Mouse (Mus musculus): ENCODE results near the gene Cyb561d2. TPM values are rescaled to one million over a fixed set of nuclear protein-coding genes. Genes with fewer than 3 reads are reported as not detected.
A peak's percentile ranks its signal among the peaks of the same experiment; 100 is the strongest.

Cyb561d2 gene
- polyA plus RNA-seq, 1 experiment from 2014 or later = 25.1 TPM

DNA sequence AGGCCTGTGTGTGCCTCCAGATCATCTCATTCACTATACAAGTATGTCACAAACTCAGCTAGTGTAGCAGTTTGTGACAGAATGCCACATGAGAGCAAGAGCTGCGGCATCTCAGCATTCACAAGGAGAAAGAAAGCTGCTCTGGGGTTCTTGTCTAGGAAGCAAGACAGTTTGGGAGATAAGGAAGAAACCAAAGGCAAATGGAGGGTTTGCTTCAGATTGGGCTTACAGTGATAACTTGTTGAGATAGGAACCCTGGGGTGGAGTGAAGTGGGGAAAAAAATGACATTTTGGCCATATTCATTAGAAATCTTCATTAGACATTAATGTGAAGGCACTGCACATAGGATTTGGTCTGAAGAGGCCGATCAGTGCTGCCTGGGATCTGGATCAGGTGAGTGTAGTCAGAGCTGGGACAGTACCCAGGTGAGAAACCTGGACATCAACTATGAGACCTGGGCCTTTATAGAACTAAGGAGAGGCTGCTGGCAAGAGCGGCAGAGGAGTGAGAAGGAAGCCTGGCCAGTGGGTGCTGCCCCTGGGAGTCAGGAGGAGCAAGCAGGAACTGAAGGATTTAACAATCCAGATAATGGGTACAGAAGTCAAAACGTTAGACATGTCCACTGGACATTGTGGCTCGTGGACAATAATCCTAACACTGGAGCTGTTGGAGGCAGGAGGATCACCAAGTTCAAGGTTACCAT, 10.8 kb upstream of the Cyb561d2 start:
- peak overlapping the region; percentile 84 for H3K4me3 ChIP-seq
- WGBS = 82% methylated on average over 5 of the region's 5 CpGs
- H3K9me3 ChIP-seq = no peaks in the 10 kb centered on the region
- peaks cover 58% of the 10 kb centered on the region for H3K27me3 ChIP-seq (ENCODE audit: insufficient read depth, poor library complexity, severe bottlenecking)
- H3K36me3 ChIP-seq = peaks cover 16% of the 10 kb centered on the region
- H3K4me1 ChIP-seq (replicated peaks) = peaks cover 65% of the 10 kb centered on the region
- no peak overlapping the region for H3K27ac ChIP-seq
- no peak for DNase-seq (ENCODE audit: low spot score)

DNA sequence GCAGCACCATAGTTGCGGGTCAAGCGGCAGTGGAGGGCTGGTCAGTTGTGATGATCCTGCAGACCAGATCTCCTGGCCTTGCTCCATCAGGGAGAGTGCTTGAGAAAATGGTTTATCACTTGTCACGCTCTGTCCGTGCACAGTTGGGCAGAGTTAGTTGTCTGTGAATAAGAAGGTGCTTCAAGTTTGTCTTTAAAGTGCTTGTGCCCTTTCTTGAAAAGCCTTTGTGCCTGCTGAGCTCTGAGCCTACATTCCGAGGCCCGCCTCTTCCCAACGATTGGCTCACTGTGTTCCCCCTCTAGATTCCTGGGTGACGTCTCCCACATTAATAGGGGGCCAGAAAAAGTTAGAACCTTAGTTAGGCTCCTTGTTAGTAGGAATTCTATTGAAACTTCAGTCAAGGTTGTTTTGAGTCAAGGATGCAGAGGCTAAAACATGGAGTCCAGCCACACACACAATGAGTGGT, 9.9 kb upstream of the Cyb561d2 start:
- no peaks in the 10 kb centered on the region for H3K9me3 ChIP-seq
- 5% methylated on average over 8 of the region's 8 CpGs for WGBS
- DNase-seq (ENCODE audit: low spot score) = no peak
- H3K36me3 ChIP-seq = peaks cover 7% of the 10 kb centered on the region
- H3K27ac ChIP-seq = peak overlapping the region; percentile 87
- peaks cover 63% of the 10 kb centered on the region for H3K27me3 ChIP-seq (ENCODE audit: insufficient read depth, poor library complexity, severe bottlenecking)
- peak overlapping the region; percentile 61 for H3K4me3 ChIP-seq
- H3K4me1 ChIP-seq (replicated peaks) = peaks cover 73% of the 10 kb centered on the region

DNA sequence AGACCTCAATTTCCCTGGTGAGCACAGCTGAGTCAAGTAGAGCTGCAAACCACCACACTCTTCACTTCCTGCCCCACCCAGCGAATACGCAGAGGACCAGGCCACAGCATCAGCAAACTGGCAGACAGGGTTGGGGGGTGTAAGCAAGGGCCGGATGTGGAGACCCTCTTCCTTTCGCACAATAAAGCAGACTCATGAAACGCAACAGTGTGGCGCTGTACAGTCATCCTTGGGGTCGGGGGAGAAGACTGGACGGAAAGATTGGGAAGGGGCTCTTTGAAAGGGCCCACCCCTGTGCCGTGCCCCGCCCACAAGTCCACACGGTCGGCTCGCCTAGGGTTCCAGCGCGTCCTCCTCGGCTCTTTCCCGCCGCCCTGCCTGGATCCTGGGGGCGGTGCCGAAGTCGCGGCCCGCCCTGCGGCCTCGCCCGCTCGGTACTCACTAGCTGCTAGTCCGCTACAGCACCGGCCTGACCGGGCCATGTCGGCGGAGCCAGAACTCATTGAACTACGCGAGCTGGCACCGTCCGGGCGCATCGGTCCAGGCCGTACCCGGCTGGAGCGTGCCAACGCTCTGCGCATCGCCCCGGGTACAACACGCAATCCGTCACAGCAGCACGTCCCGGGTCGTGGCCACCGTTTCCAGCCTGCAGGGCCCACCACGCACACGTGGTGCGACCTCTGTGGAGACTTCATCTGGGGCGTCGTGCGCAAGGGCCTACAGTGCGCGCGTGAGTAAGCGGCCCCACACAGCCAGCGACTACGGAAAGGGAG, 9.3 kb upstream of the Cyb561d2 start, which contains the start of gene Rassf1:
TSS of gene Rassf1 (plus strand) at position 439 of the 773 bp plus-strand sequence.
- DNase-seq (ENCODE audit: low spot score) = peak; percentile 74
- H3K4me3 ChIP-seq = peak within 1 kb of the TSS; percentile 61
- peaks cover 73% of the 10 kb centered on the region for H3K4me1 ChIP-seq (replicated peaks)
- peak within 1 kb of the TSS; percentile 87 for H3K27ac ChIP-seq
- under 1% methylated on average over 63 of the region's 63 CpGs for WGBS
- peaks cover 63% of the 10 kb centered on the region for H3K27me3 ChIP-seq (ENCODE audit: insufficient read depth, poor library complexity, severe bottlenecking)
- H3K9me3 ChIP-seq = no peaks in the 10 kb centered on the region
- peaks cover under 1% of the 10 kb centered on the region; the same call in 1 of the 2 replicates for H3K36me3 ChIP-seq

DNA sequence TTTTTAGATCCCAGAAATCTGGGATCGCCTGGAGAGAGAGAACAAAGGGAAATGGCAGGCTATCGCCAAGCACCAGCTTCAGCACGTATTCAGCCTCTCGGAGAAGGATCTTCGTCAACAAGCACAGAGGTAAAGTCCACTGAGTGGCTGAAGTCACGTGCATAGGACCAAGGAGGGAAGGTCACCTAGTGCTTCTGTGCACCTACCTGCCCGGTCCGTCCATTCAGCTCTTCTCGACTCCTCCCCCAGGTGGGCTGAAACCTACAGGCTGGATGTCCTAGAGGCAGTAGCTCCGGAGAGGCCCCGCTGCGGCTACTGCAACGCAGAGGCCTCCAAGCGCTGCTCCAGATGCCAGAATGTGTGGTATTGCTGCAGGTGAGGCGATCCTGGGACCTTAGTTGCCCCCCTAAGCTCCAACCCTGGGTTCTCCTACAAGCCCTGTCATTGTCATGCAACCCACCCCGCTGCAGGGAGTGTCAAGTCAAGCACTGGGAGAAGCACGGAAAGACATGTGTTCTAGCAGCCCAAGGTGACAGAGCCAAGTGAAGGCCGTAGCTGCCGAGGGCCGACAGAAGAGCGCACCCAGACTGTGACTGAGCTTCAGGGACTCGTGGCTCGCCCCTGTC, 8.6 kb upstream of the Cyb561d2 start:
- Histone ChIP-seq H3K9me3 (no peaks in the 10 kb centered on the region), H3K4me3 (peak overlapping the region; percentile 61), H3K27ac (peak overlapping the region; percentile 87), H3K36me3 (no peaks in the 10 kb centered on the region), H3K27me3 (ENCODE audit: insufficient read depth, poor library complexity, severe bottlenecking) (peaks cover 63% of the 10 kb centered on the region), H3K4me1 (replicated peaks) (peaks cover 69% of the 10 kb centered on the region)
- 22% methylated on average over 23 of the region's 23 CpGs for WGBS
- no peak for DNase-seq (ENCODE audit: low spot score)

DNA sequence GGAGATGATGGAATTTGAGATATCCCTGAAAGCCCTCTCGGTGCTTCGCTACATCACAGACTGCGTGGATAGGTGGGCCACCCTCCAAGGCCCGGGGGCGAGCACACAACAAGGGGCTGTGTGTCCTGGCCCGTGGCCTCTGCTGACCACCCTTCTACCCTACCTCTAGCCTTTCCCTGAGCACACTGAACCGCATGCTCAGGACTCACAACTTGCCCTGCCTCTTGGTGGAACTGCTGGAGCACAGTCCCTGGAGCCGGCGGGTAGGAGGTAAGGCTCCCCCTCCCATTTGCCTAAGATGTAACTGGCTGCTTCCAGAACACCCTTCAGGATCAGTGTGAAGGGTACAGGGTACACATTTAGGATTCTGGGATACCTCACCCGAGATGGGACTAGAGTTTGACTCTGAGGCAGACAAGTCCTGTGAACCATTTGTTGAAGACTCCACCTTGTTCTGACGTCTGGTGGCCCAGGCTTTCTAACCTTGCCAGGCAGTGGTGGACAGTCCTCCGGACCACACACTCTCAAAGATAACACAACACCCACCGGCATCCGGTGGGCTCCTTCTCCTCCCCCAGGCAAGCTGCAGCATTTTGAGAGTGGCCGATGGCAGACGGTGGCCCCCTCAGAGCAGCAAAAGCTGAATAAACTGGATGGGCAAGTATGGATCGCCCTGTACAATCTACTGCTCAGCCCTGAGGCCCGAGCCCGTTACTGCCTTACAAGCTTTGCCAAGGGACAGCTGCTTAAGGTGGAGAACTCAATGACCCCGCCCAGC, 7.5 kb upstream of the Cyb561d2 start:
- peaks cover 66% of the 10 kb centered on the region for H3K4me1 ChIP-seq (replicated peaks)
- H3K27ac ChIP-seq = no peak overlapping the region

DNA sequence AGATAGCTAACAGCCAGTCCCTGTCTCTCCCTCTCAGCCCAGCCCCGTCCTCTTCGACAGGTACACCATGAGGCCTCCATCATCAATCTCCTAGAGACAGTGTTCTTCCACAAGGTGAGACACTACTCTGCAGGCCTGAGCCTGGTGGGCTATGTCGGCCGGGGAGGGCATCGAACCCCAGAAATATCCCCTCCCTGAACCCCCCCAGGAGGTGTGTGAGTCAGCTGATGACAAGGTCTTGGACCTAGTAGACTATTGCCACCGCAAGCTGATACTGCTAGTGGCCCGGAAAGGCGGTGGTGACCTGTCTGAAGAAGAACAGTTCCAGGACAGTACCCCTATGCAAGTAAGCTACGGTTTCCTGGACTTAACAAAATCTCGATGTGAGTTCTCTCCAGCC, 6.8 kb upstream of the Cyb561d2 start:
- Histone ChIP-seq H3K9me3 (no peaks in the 10 kb centered on the region), H3K27ac (no peak overlapping the region), H3K4me1 (replicated peaks) (peaks cover 61% of the 10 kb centered on the region), H3K36me3 (peaks cover 17% of the 10 kb centered on the region), H3K27me3 (ENCODE audit: insufficient read depth, poor library complexity, severe bottlenecking) (peaks cover 63% of the 10 kb centered on the region), H3K4me3 (no peak overlapping the region)
- 89% methylated on average over 10 of the region's 10 CpGs for WGBS
- DNase-seq (ENCODE audit: low spot score) = no peak

More for the DNA sequence above, 7.5 kb upstream of the Cyb561d2 start:
- H3K27me3 ChIP-seq (ENCODE audit: insufficient read depth, poor library complexity, severe bottlenecking) = peaks cover 63% of the 10 kb centered on the region
- WGBS = 83% methylated on average over 20 of the region's 20 CpGs
- DNase-seq (ENCODE audit: low spot score) = no peak
- H3K4me3 ChIP-seq = no peak overlapping the region
- no peaks in the 10 kb centered on the region for H3K9me3 ChIP-seq
- peaks cover 10% of the 10 kb centered on the region for H3K36me3 ChIP-seq

DNA sequence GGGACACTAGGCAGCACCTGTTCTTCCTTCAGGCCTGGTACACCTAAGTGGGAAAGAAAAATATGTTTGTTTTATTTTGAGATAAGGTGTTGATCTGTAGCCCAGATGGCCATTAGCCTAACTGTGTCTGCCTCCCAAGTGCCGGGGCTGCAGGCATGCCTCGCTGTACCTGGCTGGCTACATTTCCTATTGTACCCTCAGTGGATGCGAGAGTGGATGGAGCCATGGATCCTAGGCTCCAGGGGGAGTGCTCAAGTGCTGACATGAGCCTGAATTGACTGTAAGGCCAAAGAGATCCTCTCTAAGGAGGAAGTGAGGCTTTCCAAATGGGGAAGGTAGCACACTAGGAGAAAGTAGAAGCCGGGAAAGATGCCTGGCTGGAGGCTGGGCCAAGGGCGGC, 6.0 kb upstream of the Cyb561d2 start:
- H3K4me1 ChIP-seq (replicated peaks) = peaks cover 60% of the 10 kb centered on the region
- peaks cover 24% of the 10 kb centered on the region for H3K36me3 ChIP-seq
- peak overlapping the region; percentile 42; the same call in 1 of the 2 replicates for H3K4me3 ChIP-seq
- 78% methylated on average over 5 of the region's 5 CpGs for WGBS
- H3K9me3 ChIP-seq = no peaks in the 10 kb centered on the region
- peaks cover 57% of the 10 kb centered on the region for H3K27me3 ChIP-seq (ENCODE audit: insufficient read depth, poor library complexity, severe bottlenecking)
- no peak for DNase-seq (ENCODE audit: low spot score)
- H3K27ac ChIP-seq = no peak overlapping the region

DNA sequence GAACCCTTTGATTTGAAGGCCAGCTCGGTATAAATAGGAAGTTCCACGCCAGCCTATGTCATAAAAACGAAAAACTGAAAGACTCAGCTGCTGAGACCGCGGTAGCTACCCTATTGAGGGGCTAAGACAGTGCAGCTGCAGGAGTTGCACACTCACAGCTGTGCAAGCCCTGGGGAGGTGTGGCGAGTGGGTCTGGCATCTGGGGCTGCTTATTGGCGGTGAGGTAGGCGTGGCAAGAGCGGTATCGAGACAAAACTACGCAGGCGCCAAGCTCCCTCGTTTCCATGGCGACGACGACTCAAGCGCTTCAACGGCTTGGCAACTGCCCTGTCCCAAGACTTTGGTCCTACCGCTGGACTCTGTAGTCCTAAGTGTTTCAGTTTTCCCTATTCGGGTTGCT, 5.0 kb upstream of the Cyb561d2 start, which contains the start of gene Zmynd10:
TSS of gene Zmynd10 (plus strand) at position 273 of the 400 bp plus-strand sequence.
- peaks cover 24% of the 10 kb centered on the region for H3K36me3 ChIP-seq
- WGBS = 4% methylated on average over 20 of the region's 20 CpGs
- H3K4me1 ChIP-seq (replicated peaks) = peaks cover 60% of the 10 kb centered on the region
- H3K4me3 ChIP-seq = peak within 1 kb of the TSS; percentile 42
- H3K27me3 ChIP-seq (ENCODE audit: insufficient read depth, poor library complexity, severe bottlenecking) = peaks cover 48% of the 10 kb centered on the region
- peak within 1 kb of the TSS; percentile 46; the same call in 1 of the 2 replicates for H3K27ac ChIP-seq
- DNase-seq (ENCODE audit: low spot score) = peak; percentile 87
- no peaks in the 10 kb centered on the region for H3K9me3 ChIP-seq

DNA sequence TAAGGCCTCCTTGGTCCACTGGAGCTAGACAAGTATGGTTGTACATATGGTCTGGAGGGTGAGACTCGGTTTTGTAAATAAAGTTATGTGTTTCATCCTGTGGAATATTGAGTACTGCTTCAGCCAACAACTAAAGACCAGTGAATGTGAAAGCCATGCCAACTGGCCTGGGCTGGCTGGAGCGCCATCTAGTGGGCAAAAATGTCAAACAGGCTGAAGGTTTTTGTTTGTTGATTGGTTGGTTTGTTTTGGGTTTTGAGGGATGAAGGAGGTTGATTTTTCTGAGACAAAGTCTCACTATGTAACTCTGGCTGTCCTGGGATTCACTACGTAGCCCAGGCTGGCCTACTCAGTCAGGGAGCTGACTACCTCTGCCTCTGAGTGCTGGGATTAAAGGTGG, 3.6 kb upstream of the Cyb561d2 start:
- peak; percentile 79 for DNase-seq (ENCODE audit: low spot score)
- 9% methylated on average over 3 of the region's 3 CpGs for WGBS
- Histone ChIP-seq H3K4me3 (no peak overlapping the region), H3K36me3 (peaks cover 24% of the 10 kb centered on the region), H3K27me3 (ENCODE audit: insufficient read depth, poor library complexity, severe bottlenecking) (peaks cover 33% of the 10 kb centered on the region), H3K9me3 (no peaks in the 10 kb centered on the region), H3K4me1 (replicated peaks) (peaks cover 60% of the 10 kb centered on the region), H3K27ac (no peak overlapping the region)

DNA sequence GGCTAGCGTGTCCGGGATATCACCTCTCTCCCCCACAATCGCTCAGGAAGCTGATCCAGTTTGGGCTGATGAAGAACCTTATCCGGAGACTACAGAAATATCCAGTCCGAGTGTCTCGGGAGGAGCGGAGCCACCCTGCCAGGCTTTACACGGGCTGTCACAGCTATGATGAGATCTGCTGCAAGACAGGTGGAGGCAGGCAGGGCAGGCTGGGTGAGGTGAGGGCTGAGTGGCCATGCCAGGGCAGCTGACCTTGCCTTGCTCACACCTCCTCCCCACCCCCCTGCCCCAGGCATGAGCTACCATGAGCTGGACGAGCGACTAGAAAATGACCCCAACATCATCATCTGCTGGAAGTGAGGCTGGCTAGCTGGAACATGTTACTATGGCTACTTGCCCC, 3.2 kb upstream of the Cyb561d2 start:
- Histone ChIP-seq H3K27ac (no peak overlapping the region), H3K9me3 (no peaks in the 10 kb centered on the region), H3K36me3 (peaks cover 28% of the 10 kb centered on the region), H3K4me3 (no peak overlapping the region), H3K4me1 (replicated peaks) (peaks cover 57% of the 10 kb centered on the region), H3K27me3 (ENCODE audit: insufficient read depth, poor library complexity, severe bottlenecking) (peaks cover 29% of the 10 kb centered on the region)
- WGBS = 84% methylated on average over 10 of the region's 10 CpGs
- no peak for DNase-seq (ENCODE audit: low spot score)

DNA sequence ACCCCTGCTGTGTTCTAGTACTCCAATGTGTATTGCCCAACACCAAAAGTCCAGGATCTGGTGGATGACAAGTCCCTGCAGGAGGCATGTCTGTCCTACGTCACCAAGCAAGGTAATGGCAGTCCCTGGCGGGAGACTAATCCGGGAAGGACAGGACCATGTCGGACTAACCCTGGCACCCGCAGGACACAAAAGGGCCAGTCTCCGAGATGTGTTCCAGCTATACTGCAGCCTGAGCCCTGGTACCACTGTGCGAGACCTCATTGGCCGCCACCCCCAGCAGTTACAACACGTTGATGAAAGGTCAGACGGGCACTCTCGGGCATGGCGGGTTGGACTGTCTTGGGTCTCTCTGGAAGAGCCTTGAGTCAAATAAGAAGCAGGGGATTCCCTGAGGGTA, 2.7 kb upstream of the Cyb561d2 start:
- Histone ChIP-seq H3K9me3 (no peaks in the 10 kb centered on the region), H3K4me1 (replicated peaks) (peaks cover 57% of the 10 kb centered on the region)
- WGBS = 95% methylated on average over 12 of the region's 12 CpGs

DNA sequence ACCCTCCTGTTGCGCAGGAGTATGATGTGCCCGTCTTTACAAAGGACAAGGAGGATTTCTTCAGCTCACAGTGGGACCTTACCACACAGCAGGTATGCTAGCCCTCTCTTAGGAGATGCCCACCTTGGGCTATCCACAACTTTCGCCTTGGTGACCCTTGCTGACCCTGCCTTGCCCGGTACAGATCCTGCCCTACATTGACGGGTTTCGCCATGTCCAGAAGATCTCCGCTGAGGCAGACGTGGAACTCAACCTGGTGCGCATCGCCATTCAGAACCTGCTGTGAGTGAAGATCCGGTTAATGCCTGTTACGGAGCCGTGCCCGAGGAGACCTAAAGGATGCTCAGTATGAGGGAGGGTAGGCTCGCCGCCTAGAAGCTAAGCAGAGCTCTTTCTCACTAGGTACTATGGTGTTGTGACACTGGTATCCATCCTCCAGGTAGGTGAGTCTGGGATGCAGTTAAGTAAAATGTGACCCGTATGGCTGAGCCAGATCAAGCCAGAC, 2.3 kb upstream of the Cyb561d2 start:
- Histone ChIP-seq H3K9me3 (no peaks in the 10 kb centered on the region), H3K27me3 (ENCODE audit: insufficient read depth, poor library complexity, severe bottlenecking) (peaks cover 20% of the 10 kb centered on the region), H3K4me1 (replicated peaks) (peaks cover 57% of the 10 kb centered on the region), H3K27ac (no peak overlapping the region), H3K4me3 (no peak overlapping the region), H3K36me3 (peaks cover 37% of the 10 kb centered on the region)
- 95% methylated on average over 17 of the region's 17 CpGs for WGBS
- no peak for DNase-seq (ENCODE audit: low spot score)

More for the DNA sequence above, 2.7 kb upstream of the Cyb561d2 start:
- DNase-seq (ENCODE audit: low spot score) = no peak
- Histone ChIP-seq H3K36me3 (peaks cover 32% of the 10 kb centered on the region), H3K27me3 (ENCODE audit: insufficient read depth, poor library complexity, severe bottlenecking) (peaks cover 25% of the 10 kb centered on the region), H3K4me3 (no peak overlapping the region), H3K27ac (no peak overlapping the region)

Measured in hindbrain, embryonic 10.5 days (tissue).